Mouse (Mus musculus): ENCODE measurements around the gene Fam135a. TPM values are rescaled to one million over a fixed set of nuclear protein-coding genes. Genes with fewer than 3 reads are reported as not detected.

Gene Fam135a
- total and polyA plus RNA-seq, 2 experiments from 2014 or later: 22.0 to 38.0 TPM

DNA sequence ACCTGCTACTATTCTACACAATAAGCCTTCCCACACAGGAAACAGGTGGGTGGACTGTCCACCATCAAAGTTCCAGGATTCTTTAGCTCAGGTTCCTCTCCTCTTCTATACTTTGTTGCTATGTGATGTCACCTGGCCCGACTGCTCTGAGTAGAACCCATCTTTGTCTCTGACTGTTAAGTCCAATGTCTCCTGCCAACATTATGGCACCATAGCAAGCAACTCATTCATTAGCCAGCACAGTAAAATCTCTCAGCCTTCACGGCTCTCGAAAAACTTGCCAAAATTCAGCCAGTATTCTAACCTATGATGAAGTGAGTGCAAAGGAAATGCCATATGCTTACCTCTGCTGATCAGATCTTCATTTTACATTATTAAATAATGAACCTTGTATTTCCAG lies 14.0 kb downstream of the Fam135a start:
- no peaks in the 10 kb centered on the region for H3K27me3 ChIP-seq (ENCODE audit: insufficient read depth, low read length)
- no peak for TF ChIP-seq CTCF (IDR thresholded peaks at IDR 0.05)
- H3K4me3 ChIP-seq (ENCODE audit: low read depth, low read length): no peak overlapping the region
- H3K36me3 ChIP-seq (ENCODE audit: insufficient read depth, low read length): no peaks in the 10 kb centered on the region; the same call in 1 of the 2 replicates
- no peak overlapping the region for H3K27ac ChIP-seq (ENCODE audit: low read depth, low read length)
- H3K9me3 ChIP-seq (ENCODE audit: low read length): no peaks in the 10 kb centered on the region
- 86% methylated on average over 3 of the region's 3 CpGs for WGBS
- H3K9ac ChIP-seq (replicated peaks; ENCODE audit: low read length, poor library complexity, severe bottlenecking): no peak overlapping the region
- no peak for DNase-seq (ENCODE audit: low spot score)
- H3K4me2 ChIP-seq (ENCODE audit: low read depth, low read length, poor library complexity, severe bottlenecking): no peak overlapping the region
- H3K4me1 ChIP-seq (ENCODE audit: insufficient read depth, low read length): no peaks in the 10 kb centered on the region
- no peak for ATAC-seq (ENCODE audit: low FRiP score)

GRCm38 (mm10) chr1:24074396-24074795 lies 25.7 kb downstream of the Fam135a start:
- WGBS: 42% methylated on average over 2 of the region's 2 CpGs

GRCm38 (mm10) chr1:24073386-24074248 lies 26.5 kb downstream of the Fam135a start:
- WGBS: 84% methylated on average over 5 of the region's 5 CpGs
- Histone ChIP-seq H3K9ac (replicated peaks; ENCODE audit: low read length, poor library complexity, severe bottlenecking) (no peak overlapping the region), H3K27me3 (ENCODE audit: insufficient read depth, low read length) (no peaks in the 10 kb centered on the region), H3K4me1 (ENCODE audit: insufficient read depth, low read length) (no peaks in the 10 kb centered on the region), H3K4me2 (ENCODE audit: low read depth, low read length, poor library complexity, severe bottlenecking) (no peak overlapping the region), H3K9me3 (ENCODE audit: low read length) (no peaks in the 10 kb centered on the region), H3K27ac (ENCODE audit: low read depth, low read length) (no peak overlapping the region), H3K36me3 (ENCODE audit: insufficient read depth, low read length) (0 out of 2 replicates have a peak, but pooled peaks cover 2% of the 10 kb centered on the region), H3K4me3 (ENCODE audit: low read depth, low read length) (no peak overlapping the region)
- no peak for TF ChIP-seq CTCF (IDR thresholded peaks at IDR 0.05)
- DNase-seq (ENCODE audit: low spot score): no peak
- no peak for ATAC-seq (ENCODE audit: low FRiP score)

More at GRCm38 (mm10) chr1:24074396-24074795, 25.7 kb downstream of the Fam135a start:
- DNase-seq (ENCODE audit: low spot score): peak; percentile 83
- Histone ChIP-seq H3K36me3 (ENCODE audit: insufficient read depth, low read length) (0 out of 2 replicates have a peak, but pooled peaks cover 2% of the 10 kb centered on the region), H3K27me3 (ENCODE audit: insufficient read depth, low read length) (no peaks in the 10 kb centered on the region), H3K9ac (replicated peaks; ENCODE audit: low read length, poor library complexity, severe bottlenecking) (no peak overlapping the region), H3K9me3 (ENCODE audit: low read length) (no peaks in the 10 kb centered on the region), H3K4me3 (ENCODE audit: low read depth, low read length) (no peak overlapping the region), H3K4me1 (ENCODE audit: insufficient read depth, low read length) (no peaks in the 10 kb centered on the region), H3K4me2 (ENCODE audit: low read depth, low read length, poor library complexity, severe bottlenecking) (no peak overlapping the region), H3K27ac (ENCODE audit: low read depth, low read length) (no peak overlapping the region)
- TF ChIP-seq CTCF (IDR thresholded peaks at IDR 0.05): no peak
- ATAC-seq (ENCODE audit: low FRiP score): no peak

GRCm38 (mm10) chr1:24068830-24069229 lies 31.3 kb downstream of the Fam135a start:
- H3K4me1 ChIP-seq (ENCODE audit: insufficient read depth, low read length): no peaks in the 10 kb centered on the region
- H3K36me3 ChIP-seq (ENCODE audit: insufficient read depth, low read length): 0 out of 2 replicates have a peak, but pooled peaks cover 2% of the 10 kb centered on the region

DNA sequence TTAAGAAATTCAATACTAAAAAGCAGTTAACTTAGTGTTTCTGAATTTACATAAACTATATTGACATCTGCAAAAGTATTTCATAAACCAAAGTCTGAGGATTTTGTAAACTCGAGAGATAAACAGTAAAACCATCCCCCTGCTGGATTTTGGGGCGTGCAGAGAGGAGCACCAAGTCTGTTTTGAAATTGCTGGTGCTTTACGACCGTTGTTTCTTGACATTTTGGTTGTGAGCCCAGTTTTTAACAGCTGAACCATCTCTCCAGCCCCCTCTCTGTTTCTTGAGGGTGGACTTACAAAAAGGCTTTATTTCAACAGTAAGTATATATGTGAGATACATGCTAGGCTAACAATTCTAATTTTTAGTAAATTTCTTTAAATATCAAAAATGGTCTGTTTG lies 33.4 kb downstream of the Fam135a start:
- Histone ChIP-seq H3K4me1 (ENCODE audit: insufficient read depth, low read length) (no peaks in the 10 kb centered on the region), H3K4me2 (ENCODE audit: low read depth, low read length, poor library complexity, severe bottlenecking) (no peak overlapping the region), H3K27me3 (ENCODE audit: insufficient read depth, low read length) (no peaks in the 10 kb centered on the region), H3K9me3 (ENCODE audit: low read length) (no peaks in the 10 kb centered on the region), H3K27ac (ENCODE audit: low read depth, low read length) (no peak overlapping the region), H3K9ac (replicated peaks; ENCODE audit: low read length, poor library complexity, severe bottlenecking) (no peak overlapping the region), H3K4me3 (ENCODE audit: low read depth, low read length) (no peak overlapping the region), H3K36me3 (ENCODE audit: insufficient read depth, low read length) (0 out of 2 replicates have a peak, but pooled peaks cover 2% of the 10 kb centered on the region)
- WGBS: 87% methylated on average over 4 of the region's 4 CpGs
- no peak for TF ChIP-seq CTCF (IDR thresholded peaks at IDR 0.05)
- ATAC-seq (ENCODE audit: low FRiP score) (no peak), DNase-seq (ENCODE audit: low spot score) (no peak)

More at GRCm38 (mm10) chr1:24068830-24069229, 31.3 kb downstream of the Fam135a start:
- no peak for TF ChIP-seq CTCF (IDR thresholded peaks at IDR 0.05)
- 97% methylated on average over 7 of the region's 7 CpGs for WGBS
- H3K27ac ChIP-seq (ENCODE audit: low read depth, low read length): no peak overlapping the region
- no peak overlapping the region for H3K4me2 ChIP-seq (ENCODE audit: low read depth, low read length, poor library complexity, severe bottlenecking)
- no peaks in the 10 kb centered on the region for H3K27me3 ChIP-seq (ENCODE audit: insufficient read depth, low read length)
- DNase-seq (ENCODE audit: low spot score) (no peak), ATAC-seq (ENCODE audit: low FRiP score) (no peak)
- H3K9ac ChIP-seq (replicated peaks; ENCODE audit: low read length, poor library complexity, severe bottlenecking): no peak overlapping the region
- no peak overlapping the region for H3K4me3 ChIP-seq (ENCODE audit: low read depth, low read length)
- H3K9me3 ChIP-seq (ENCODE audit: low read length): no peaks in the 10 kb centered on the region

DNA sequence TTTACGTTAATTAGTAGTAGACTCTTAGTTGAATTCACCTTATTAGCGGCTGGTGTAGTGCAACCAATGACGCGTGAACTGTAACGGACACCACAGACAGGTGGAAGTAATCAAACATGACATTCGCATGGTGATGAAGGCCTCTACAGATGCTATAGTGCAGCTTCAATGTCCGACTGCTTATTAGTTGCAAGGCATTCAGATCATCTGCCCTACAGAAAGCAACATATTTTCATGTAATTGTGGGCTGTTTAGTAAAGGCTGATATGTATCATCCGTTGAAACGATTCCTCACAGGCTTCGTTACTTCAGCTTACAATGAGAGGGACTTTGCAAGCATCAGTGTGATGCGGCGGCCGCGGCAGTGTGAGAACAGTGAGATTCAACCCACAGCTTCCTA lies 44.4 kb downstream of the Fam135a start:
- DNase-seq (ENCODE audit: low spot score): no peak
- 92% methylated on average over 14 of the region's 14 CpGs for WGBS
- Histone ChIP-seq H3K27me3 (ENCODE audit: insufficient read depth, low read length) (no peaks in the 10 kb centered on the region), H3K27ac (ENCODE audit: low read depth, low read length) (no peak overlapping the region), H3K4me2 (ENCODE audit: low read depth, low read length, poor library complexity, severe bottlenecking) (no peak overlapping the region), H3K9ac (replicated peaks; ENCODE audit: low read length, poor library complexity, severe bottlenecking) (no peak overlapping the region), H3K4me3 (ENCODE audit: low read depth, low read length) (no peak overlapping the region), H3K36me3 (ENCODE audit: insufficient read depth, low read length) (peaks cover 4% of the 10 kb centered on the region; the same call in 1 of the 2 replicates), H3K9me3 (ENCODE audit: low read length) (no peaks in the 10 kb centered on the region), H3K4me1 (ENCODE audit: insufficient read depth, low read length) (no peaks in the 10 kb centered on the region)
- no peak for ATAC-seq (ENCODE audit: low FRiP score)
- TF ChIP-seq CTCF (IDR thresholded peaks at IDR 0.05): no peak

Data from midbrain, postnatal 0 days (tissue).